Mouse (Mus musculus) megakaryocyte, embryonic 14.5 days (primary cell): ENCODE results near the gene Uqcrh.

Source experiments
- FLI1 ChIP-seq: IDR thresholded peaks from 2 replicates; pipeline ENCODE4 v1.6.1; 2012; ENCODE audit warnings: low read length, inconsistent platforms, mixed read lengths
- GATA1 ChIP-seq: IDR thresholded peaks from 3 replicates; pipeline ENCODE4 v1.6.1; 2012; ENCODE audit warnings: mixed read lengths, low read length, inconsistent platforms, borderline replicate concordance

GRCm38 (mm10) chr4:116033374-116033773 lies 41.5 kb downstream of the Uqcrh start:
- TF ChIP-seq FLI1 (no peak), GATA1 (no peak)
